Mouse (Mus musculus) adrenal gland, adult 10 weeks (tissue): ENCODE results near the gene Atp4a. TPM values are rescaled to one million over a fixed set of nuclear protein-coding genes. Genes with fewer than 3 reads are reported as not detected.

Source experiments
- polyA plus RNA-seq: library from polyadenylated mRNA; stranded (reverse); fragments of 350-450 nt; fragmentation: Illumina TruSeq; extraction: RNeasy Lipid Tissue Mini Kit (QIAGEN cat#74804); gene quantifications from one replicate; pipeline ENCODE4 v1.2.3, GENCODE M21; 2014; ENCODE audit warnings: low read depth, low replicate concordance

The Atp4a gene
- polyA plus RNA-seq: not detected

GRCm38 (mm10) chr7:30711942-30712341, at the start of gene Atp4a:
TSS of gene Atp4a (plus strand) at chr7:30712209.

GRCm38 (mm10) chr7:30664529-30665200, 47.3 kb upstream of the Atp4a start, which contains the start of gene Haus5:
TSS of gene Haus5 (minus strand) at chr7:30664994.

DNA sequence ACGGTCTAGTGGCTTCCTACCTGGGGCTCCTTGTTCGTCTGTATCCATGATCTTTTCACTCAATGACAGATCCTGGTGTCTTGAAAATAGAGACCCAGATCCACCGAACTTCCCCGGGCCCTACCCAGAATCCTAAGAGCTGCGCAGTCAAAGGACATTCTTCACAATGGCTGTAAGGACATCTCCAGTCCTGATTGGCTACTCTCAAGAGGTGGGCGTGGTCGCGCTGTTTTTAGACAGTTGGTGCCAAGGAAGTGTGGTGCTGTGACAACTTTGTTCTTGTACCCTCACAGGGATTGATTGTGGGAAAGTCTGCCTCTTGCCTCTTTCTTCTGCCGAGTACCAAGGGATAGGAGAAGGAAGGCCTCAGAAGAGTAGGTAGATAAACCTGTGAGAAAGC, 40.5 kb upstream of the Atp4a start, which contains the start of gene Pmis2:
Gene Pmis2, minus strand, starts transcription at position 126 of the 400 bp plus-strand sequence.

GRCm38 (mm10) chr7:30698589-30698988, 13.4 kb upstream of the Atp4a start, which contains the start of gene 2200002J24Rik:
TSS of gene 2200002J24Rik (plus strand) at chr7:30698926.

GRCm38 (mm10) chr7:30729396-30730063, 17.5 kb downstream of the Atp4a start, which contains the start of gene Tmem147:
TSS of gene Tmem147 (minus strand) at chr7:30729540.

DNA sequence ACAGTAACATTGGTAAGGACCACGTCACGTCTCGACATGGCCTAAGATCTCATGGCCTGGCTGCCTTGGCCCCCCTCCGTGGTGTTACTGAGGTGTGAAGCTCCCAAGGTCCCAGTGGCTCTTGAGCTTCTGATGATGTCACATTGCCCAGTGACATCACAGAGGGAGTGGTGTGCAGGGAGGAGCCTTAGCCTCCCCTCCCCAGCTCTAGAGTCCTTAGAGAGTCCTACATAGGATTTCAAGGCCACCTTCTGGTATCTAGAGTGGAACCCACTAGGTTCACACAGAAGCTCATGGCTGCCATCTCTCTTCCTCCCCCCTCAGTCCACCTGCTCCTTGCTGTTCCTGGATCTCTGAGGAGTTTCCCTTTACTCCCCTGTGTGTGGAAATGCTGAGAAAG, 31.6 kb downstream of the Atp4a start, which contains the start of gene Gapdhs:
Gene Gapdhs, minus strand, starts transcription at position 65 of the 400 bp plus-strand sequence.

DNA sequence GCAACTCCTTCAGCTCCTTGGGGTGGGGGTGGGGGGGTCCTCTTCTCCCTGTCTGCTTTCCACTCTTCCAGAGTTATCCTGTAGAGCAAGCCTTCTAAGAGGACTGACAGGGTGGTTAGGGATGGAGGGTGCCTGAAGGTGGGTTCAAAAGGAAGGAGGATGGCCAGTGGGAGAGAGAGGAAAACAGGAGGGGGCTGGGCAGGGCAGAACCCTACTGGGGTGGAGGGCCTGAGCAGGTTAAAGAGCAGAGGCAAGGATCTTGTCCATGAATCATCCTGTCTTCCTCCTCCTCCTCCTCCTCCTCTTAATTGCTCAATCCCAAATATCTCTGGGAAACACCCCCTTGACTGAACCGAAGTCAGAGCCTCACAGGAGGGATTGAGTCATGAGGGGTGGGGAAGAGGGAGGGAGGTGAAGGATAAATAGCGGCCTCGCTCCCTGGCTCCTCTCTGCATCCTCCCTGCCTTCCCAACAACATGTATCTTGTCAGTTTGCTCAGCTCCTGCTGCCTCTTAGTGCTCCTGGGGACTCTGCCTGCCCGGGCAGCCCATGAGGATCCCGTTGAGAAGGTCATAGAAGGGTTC, 39.2 kb downstream of the Atp4a start, which contains the start of gene Sbsn:
Gene Sbsn, plus strand, starts transcription at position 386 of the 584 bp plus-strand sequence.

DNA sequence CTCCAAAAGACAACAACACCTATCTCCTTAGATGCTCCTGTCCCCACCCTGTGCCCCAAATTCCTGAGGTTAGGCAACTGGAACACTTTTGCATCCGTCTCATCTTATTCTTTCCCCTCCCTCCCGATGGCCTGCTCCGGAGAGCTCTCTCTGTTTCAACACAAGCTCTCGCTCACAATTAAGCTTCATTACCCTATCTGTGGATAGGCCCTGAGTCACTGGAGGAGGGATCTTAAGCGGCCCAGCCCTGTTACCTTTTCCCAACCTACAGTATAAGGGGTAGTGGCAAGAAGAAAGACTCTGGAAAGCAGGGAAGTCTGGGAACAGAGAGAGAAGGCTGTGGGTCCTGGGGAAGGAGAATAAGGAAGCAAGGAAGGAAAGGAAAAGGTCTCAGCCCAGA, 51.4 kb downstream of the Atp4a start, which contains the start of gene Dmkn:
Gene Dmkn, plus strand, starts transcription at position 301 of the 400 bp plus-strand sequence.

Other genes with a start within 250 kb of the Atp4a start
- gene Prodh2, start 218.6 kb upstream of the Atp4a start, polyA plus RNA-seq: not detected
- 0.23 TPM for gene Arhgap33, start 177.1 kb upstream of the Atp4a start, polyA plus RNA-seq
- 50.0 TPM for gene Hspb6, start 160.0 kb upstream of the Atp4a start, polyA plus RNA-seq
- 1.5 TPM for gene Proser3, start 159.9 kb upstream of the Atp4a start, polyA plus RNA-seq
- 6.5 TPM for gene Lin37, start 152.4 kb upstream of the Atp4a start, polyA plus RNA-seq
- 13.9 TPM for gene U2af1l4, start 148.9 kb upstream of the Atp4a start, polyA plus RNA-seq
- gene Gm49396, start 148.9 kb upstream of the Atp4a start, polyA plus RNA-seq: 3.4 TPM
- gene Psenen, start 148.6 kb upstream of the Atp4a start, polyA plus RNA-seq: 31.7 TPM
- not detected for gene Igflr1, start 146.8 kb upstream of the Atp4a start, polyA plus RNA-seq
- 5.8 TPM for gene Kmt2b, start 123.5 kb upstream of the Atp4a start, polyA plus RNA-seq
- not detected for gene Zbtb32, start 113.3 kb upstream of the Atp4a start, polyA plus RNA-seq
- gene Upk1a, start 99.4 kb upstream of the Atp4a start, polyA plus RNA-seq: not detected
- gene Cox6b1, start 86.1 kb upstream of the Atp4a start, polyA plus RNA-seq: 1,385 TPM
- not detected for gene Etv2, start 76.4 kb upstream of the Atp4a start, polyA plus RNA-seq
- gene Rbm42, start 61.9 kb upstream of the Atp4a start, polyA plus RNA-seq: not detected
- gene Haus5, start 47.2 kb upstream of the Atp4a start, polyA plus RNA-seq: 2.0 TPM
- not detected for gene Pmis2, start 40.6 kb upstream of the Atp4a start, polyA plus RNA-seq
- not detected for gene 2200002J24Rik, start 13.3 kb upstream of the Atp4a start, polyA plus RNA-seq
- 14.1 TPM for gene Tmem147, start 17.3 kb downstream of the Atp4a start, polyA plus RNA-seq
- gene Gapdhs, start 31.5 kb downstream of the Atp4a start, polyA plus RNA-seq: not detected
- gene Sbsn, start 39.3 kb downstream of the Atp4a start, polyA plus RNA-seq: 12.7 TPM
- 7.0 TPM for gene Dmkn, start 51.5 kb downstream of the Atp4a start, polyA plus RNA-seq
- not detected for gene Krtdap, start 75.7 kb downstream of the Atp4a start, polyA plus RNA-seq
- gene Ffar2, start 111.6 kb downstream of the Atp4a start, polyA plus RNA-seq: 1.3 TPM
- not detected for gene Ffar3, start 144.0 kb downstream of the Atp4a start, polyA plus RNA-seq
- gene Ffar1, start 149.4 kb downstream of the Atp4a start, polyA plus RNA-seq: not detected
- gene Cd22, start 168.1 kb downstream of the Atp4a start, polyA plus RNA-seq: not detected
- not detected for gene Mag, start 202.7 kb downstream of the Atp4a start, polyA plus RNA-seq
- gene Hamp2, start 212.5 kb downstream of the Atp4a start, polyA plus RNA-seq: not detected
- gene Hamp, start 231.8 kb downstream of the Atp4a start, polyA plus RNA-seq: 67.1 TPM
- 121 TPM for gene Usf2, start 244.6 kb downstream of the Atp4a start, polyA plus RNA-seq